ENCODE assay signal across 8 mouse cellular contexts in genomic region chr6:48221806-48222205, GRCm38 (mm10).
A peak's percentile ranks its signal among the peaks of the same experiment; 100 is the strongest.
DNase-seq lines count a peak whose midpoint lies in the region; ATAC-seq lines count a peak whose summit lies in the region.
"Not testable (repeated sequence)": the region's sequence is repeated elsewhere in the genome, so short reads cannot be mapped to it uniquely, and the experiment has no call there.

No protein-coding gene starts in this region.

- intact Hi-C loops in left cerebral cortex, postnatal 25 days (cut with DNase I), result not testable (repeated sequence)

- DNase-seq in Muller cell, postnatal 12 days (ENCODE audit: inconsistent ontology term), result peak; percentile 60
- peak; percentile 18 to 39 for DNase-seq in cerebellum, adult 18-20 months
- peak; percentile 14 to 20 for DNase-seq in cerebellum, postnatal 25 days
- DNase-seq in layer of hippocampus, adult 18-20 months (ENCODE audit: low spot score in 2 of 2), result peak; percentile 81 to 93
- peak; percentile 41 to 89 for DNase-seq in layer of hippocampus, postnatal 14 days (ENCODE audit: low spot score in 2 of 2)
- DNase-seq in left cerebral cortex, postnatal 25 days (ENCODE audit: low spot score in 2 of 2), result peak; percentile 53 to 86
- DNase-seq in right cerebral cortex, adult 2 months (ENCODE audit: low spot score in 2 of 2), result peak; percentile 20 to 31

- ATAC-seq in frontal cortex, adult (ENCODE audit: low TSS enrichment), result peak; percentile 90

Comparison
In these comparisons a context has a peak if more than half of its experiments do, and no peak if none do; other contexts are left out.
1. Peak in every context shown above with its lines: DNase-seq and ATAC-seq.
2. DNase-seq: peak in every context shown above with its lines; median percentile 87 in layer of hippocampus, adult 18-20 months; 70 in left cerebral cortex, postnatal 25 days; 65 in layer of hippocampus, postnatal 14 days; 60 in Muller cell, postnatal 12 days; 28 in cerebellum, adult 18-20 months; 26 in right cerebral cortex, adult 2 months; 17 in cerebellum, postnatal 25 days.